Mouse (Mus musculus) neural tube, embryonic 15.5 days (tissue): ENCODE data around the gene Hoxa3. TPM values are rescaled to one million over a fixed set of nuclear protein-coding genes. Genes with fewer than 3 reads are reported as not detected.

Experiments used
- ATAC-seq: fragments of 200-750 bp; cut with Nextera tagmentation; 2 replicates; pipeline ENCODE4 v1.8.0; 2017; ENCODE audit warnings: mild to moderate bottlenecking, moderate TSS enrichment, moderate library complexity; ENCODE audit not compliant: low FRiP score
- H3K27ac ChIP-seq: fragments of 300-500 bp; sonication (generic); replicated peaks from 2 replicates; pipeline ENCODE4 v1.5.1; 2015; ENCODE audit warnings: mild to moderate bottlenecking, inconsistent platforms
- H3K27me3 ChIP-seq: fragments of 300-500 bp; sonication (generic); replicated peaks from 2 replicates; pipeline ENCODE4 v1.6.1; 2015; ENCODE audit warnings: inconsistent platforms
- H3K36me3 ChIP-seq: fragments of 300-500 bp; sonication (generic); 2 replicates; pipeline ENCODE4 v1.6.1; 2015; ENCODE audit warnings: inconsistent platforms
- H3K4me1 ChIP-seq: fragments of 300-500 bp; sonication (generic); 2 replicates; pipeline ENCODE4 v1.6.1; 2015; ENCODE audit warnings: inconsistent platforms
- H3K4me2 ChIP-seq: fragments of 300-500 bp; sonication (generic); 2 replicates; pipeline ENCODE4 v1.6.1; 2015; ENCODE audit warnings: inconsistent platforms, mild to moderate bottlenecking, moderate library complexity
- H3K4me3 ChIP-seq: fragments of 300-500 bp; sonication (generic); replicated peaks from 2 replicates; pipeline ENCODE4 v1.5.1; 2015; ENCODE audit warnings: mild to moderate bottlenecking, inconsistent platforms
- H3K9ac ChIP-seq: fragments of 300-500 bp; sonication (generic); replicated peaks from 2 replicates; pipeline ENCODE4 v1.6.1; 2015; ENCODE audit warnings: mild to moderate bottlenecking, inconsistent platforms
- H3K9me3 ChIP-seq: fragments of 300-500 bp; sonication (generic); replicated peaks from 2 replicates; pipeline ENCODE4 v1.6.1; 2016; ENCODE audit warnings: inconsistent platforms
- WGBS: fragments of 180-500 bp; shearing (Covaris S2); methylation state at CpG from one replicate; pipeline ENCODE4 v1.1.7; 2015; ENCODE audit warnings: mixed read lengths; 5-methylcytosine and 5-hydroxymethylcytosine counted together
- microRNA counts: library from miRNA; unstranded; fragments of <30 nt; microRNA quantifications from one replicate; lab custom pipeline; 2016
- microRNA-seq: library from miRNA; unstranded; fragments of <30 nt; microRNA quantifications from one replicate; pipeline ENCODE4, GENCODE M21; 2017
- polyA plus RNA-seq: library from polyadenylated mRNA; unstranded; fragments of >200 nt; fragmentation: Nextera tagmentation; extraction: Ambion mirVana; gene quantifications from 2 replicates; pipeline ENCODE4 v1.2.1, GENCODE M21; 2015

Gene Hoxa3
- polyA plus RNA-seq, 1 experiment from 2014 or later: 14.6 TPM

GRCm38 (mm10) chr6:52150401-52150966 is 62.7 kb downstream of the Hoxa3 start:
- peaks cover 4% of the 10 kb centered on the region; the same call in 1 of the 2 replicates for H3K4me1 ChIP-seq
- WGBS: 13% methylated on average over 16 of the region's 16 CpGs
- H3K36me3 ChIP-seq: no peaks in the 10 kb centered on the region
- H3K27ac ChIP-seq: no peak overlapping the region
- H3K4me3 ChIP-seq: no peak overlapping the region
- no peak overlapping the region for H3K9ac ChIP-seq
- H3K4me2 ChIP-seq: peak overlapping the region; percentile 29
- peaks cover 23% of the 10 kb centered on the region for H3K27me3 ChIP-seq
- ATAC-seq: no peak
- no peaks in the 10 kb centered on the region for H3K9me3 ChIP-seq

GRCm38 (mm10) chr6:52139115-52139514 is 74.0 kb downstream of the Hoxa3 start:
- H3K9ac ChIP-seq: no peak overlapping the region
- ATAC-seq: peak; percentile 55; the same call in 1 of the 2 replicates
- H3K4me1 ChIP-seq: peaks cover 16% of the 10 kb centered on the region
- H3K4me2 ChIP-seq: no peak overlapping the region
- no peak overlapping the region for H3K4me3 ChIP-seq
- H3K9me3 ChIP-seq: no peaks in the 10 kb centered on the region
- H3K27ac ChIP-seq: peak overlapping the region; percentile 23; the same call in 1 of the 2 replicates
- no peaks in the 10 kb centered on the region for H3K36me3 ChIP-seq
- H3K27me3 ChIP-seq: no peaks in the 10 kb centered on the region
- WGBS: 41% methylated on average over 5 of the region's 5 CpGs

- no peaks in the 10 kb centered on the region for H3K27me3 ChIP-seq
- peak overlapping the region; percentile 23; the same call in 1 of the 2 replicates for H3K27ac ChIP-seq
- peaks cover 16% of the 10 kb centered on the region for H3K4me1 ChIP-seq
- ATAC-seq: 0 out of 2 replicates have a peak, but pooled peaks have one; percentile 28
- H3K36me3 ChIP-seq: no peaks in the 10 kb centered on the region
- H3K4me2 ChIP-seq: no peak overlapping the region
- H3K4me3 ChIP-seq: no peak overlapping the region
- no peaks in the 10 kb centered on the region for H3K9me3 ChIP-seq
- H3K9ac ChIP-seq: no peak overlapping the region
- 32% methylated on average over 10 of the region's 10 CpGs for WGBS
Observed at GRCm38 (mm10) chr6:52138576-52138975, 74.6 kb downstream of the Hoxa3 start.

- no peak; the same call in 1 of the 2 replicates for ATAC-seq
Observed at GRCm38 (mm10) chr6:52137841-52138535, 75.1 kb downstream of the Hoxa3 start.

GRCm38 (mm10) chr6:52123673-52124072 is 89.5 kb downstream of the Hoxa3 start:
- Histone ChIP-seq H3K27me3 (no peaks in the 10 kb centered on the region), H3K9ac (no peak overlapping the region), H3K36me3 (no peaks in the 10 kb centered on the region), H3K4me3 (no peak overlapping the region), H3K27ac (no peak overlapping the region), H3K4me2 (no peak overlapping the region), H3K9me3 (no peaks in the 10 kb centered on the region), H3K4me1 (peaks cover 18% of the 10 kb centered on the region)
- 88% methylated on average over 4 of the region's 4 CpGs for WGBS
- no peak for ATAC-seq

More at GRCm38 (mm10) chr6:52137841-52138535, 75.1 kb downstream of the Hoxa3 start:
- no peaks in the 10 kb centered on the region for H3K36me3 ChIP-seq
- H3K9ac ChIP-seq: no peak overlapping the region
- no peak overlapping the region for H3K4me3 ChIP-seq
- H3K27ac ChIP-seq: no peak overlapping the region
- H3K9me3 ChIP-seq: no peaks in the 10 kb centered on the region
- H3K4me2 ChIP-seq: no peak overlapping the region
- H3K4me1 ChIP-seq: peaks cover 16% of the 10 kb centered on the region
- no peaks in the 10 kb centered on the region for H3K27me3 ChIP-seq
- WGBS: 28% methylated on average over 9 of the region's 9 CpGs

GRCm38 (mm10) chr6:52121173-52121572 is 92.0 kb downstream of the Hoxa3 start:
- Histone ChIP-seq H3K4me3 (no peak overlapping the region), H3K27me3 (no peaks in the 10 kb centered on the region), H3K36me3 (no peaks in the 10 kb centered on the region), H3K9ac (no peak overlapping the region), H3K9me3 (no peaks in the 10 kb centered on the region), H3K4me2 (no peak overlapping the region), H3K4me1 (peaks cover 22% of the 10 kb centered on the region), H3K27ac (no peak overlapping the region)
- ATAC-seq: no peak
- 60% methylated on average over 3 of the region's 3 CpGs for WGBS

MicroRNAs encoded within 50 kb of the gene (microRNA counts, 519-probe panel; counts per million panel counts)
- 3,309 counts per million, percentile 81 among the panel's probes with 10 or more counts for microRNA mmu-miR-196b (lab: Ali Mortazavi, UCI)

Small RNA genes within 50 kb of the gene (microRNA-seq; reads per million reads assigned to microRNA genes)
- 4,361 reads per million, percentile 92 among the genes with 10 or more reads in this experiment for gene Mir196b

Other genes with a start within 250 kb of the Hoxa3 start
- gene Skap2, start 200.8 kb downstream of the Hoxa3 start, polyA plus RNA-seq: 29.5 and 30.1 TPM in 2 replicates
- gene Hoxa1, start 55.0 kb downstream of the Hoxa3 start, polyA plus RNA-seq: 1.1 and 1.3 TPM in 2 replicates
- 7.2 and 12.0 TPM in 2 replicates for gene Hoxa2, start 48.5 kb downstream of the Hoxa3 start, polyA plus RNA-seq
- 1.4 and 3.0 TPM in 2 replicates for gene 5730596B20Rik, start 35.8 kb downstream of the Hoxa3 start, polyA plus RNA-seq
- gene Hoxa4, start 21.6 kb downstream of the Hoxa3 start, polyA plus RNA-seq: 2.3 and 5.7 TPM in 2 replicates
- gene Hoxa5, start 8.7 kb downstream of the Hoxa3 start, polyA plus RNA-seq: 26.8 and 73.9 TPM in 2 replicates
- gene Hoxa6, start 4.6 kb downstream of the Hoxa3 start, polyA plus RNA-seq: 10.3 and 15.0 TPM in 2 replicates
- gene Gm28308, start within 50 bp of the Hoxa3 start, polyA plus RNA-seq: not detected in 2 replicates
- 86.8 and 109 TPM in 2 replicates for gene Hoxa7, start 8.5 kb upstream of the Hoxa3 start, polyA plus RNA-seq
- 64.3 and 77.5 TPM in 2 replicates for gene Hoxa9, start 17.8 kb upstream of the Hoxa3 start, polyA plus RNA-seq
- 48.9 and 69.7 TPM in 2 replicates for gene Hoxa10, start 27.5 kb upstream of the Hoxa3 start, polyA plus RNA-seq
- 4.3 and 9.6 TPM in 2 replicates for gene Hoxa11, start 32.5 kb upstream of the Hoxa3 start, polyA plus RNA-seq
- 0.08 and 0.26 TPM in 2 replicates for gene Hoxa13, start 47.5 kb upstream of the Hoxa3 start, polyA plus RNA-seq
- gene Evx1, start 100.2 kb upstream of the Hoxa3 start, polyA plus RNA-seq: 0.82 and 1.9 TPM in 2 replicates